Mouse (Mus musculus): ENCODE measurements around the gene Siae. TPM values are rescaled to one million over a fixed set of nuclear protein-coding genes. Genes with fewer than 3 reads are reported as not detected.
A peak's percentile ranks its signal among the peaks of the same experiment; 100 is the strongest.

Siae gene
- polyA plus RNA-seq, 1 experiment, result 8.0 TPM

DNA sequence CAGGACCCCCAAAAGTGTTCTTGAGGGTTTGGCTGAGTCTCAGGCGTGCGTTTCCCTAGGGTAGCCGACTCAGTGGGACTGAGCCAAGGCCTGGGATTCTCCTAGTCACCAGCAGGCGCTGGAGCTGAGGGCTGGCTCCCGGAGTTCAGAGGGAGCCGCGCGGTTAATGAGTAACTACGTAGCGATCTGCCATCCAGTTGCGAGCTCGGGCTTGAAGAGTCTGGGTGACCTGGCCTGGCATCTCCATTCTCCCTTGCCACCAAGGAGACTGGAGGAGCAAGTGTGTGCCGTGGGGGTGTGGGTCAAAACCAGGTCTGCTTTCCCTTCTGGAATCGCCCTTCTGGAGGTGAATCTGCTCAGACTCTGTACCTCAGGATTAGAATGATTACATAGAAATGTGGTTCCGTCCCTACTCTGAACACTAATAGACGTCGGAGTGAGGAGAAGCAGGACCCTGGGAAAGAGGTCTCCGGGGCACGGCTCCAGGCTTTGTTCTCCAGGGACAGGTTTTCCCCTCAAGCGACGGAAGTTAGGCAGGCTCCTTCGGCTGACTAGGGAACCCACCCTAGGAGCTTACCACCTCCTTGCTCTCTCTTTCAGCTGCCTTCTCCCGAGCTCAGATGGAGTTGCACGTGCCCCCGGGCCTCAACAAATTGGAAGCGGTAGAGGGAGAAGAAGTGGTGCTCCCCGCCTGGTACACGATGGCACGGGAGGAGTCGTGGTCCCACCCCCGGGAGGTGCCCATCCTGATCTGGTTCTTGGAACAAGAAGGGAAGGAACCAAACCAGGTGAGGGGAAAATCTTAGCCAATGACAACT is 24.4 kb upstream of the Siae start:
- H3K36me3 ChIP-seq (ENCODE audit: control insufficient read depth, insufficient read depth, low read length), result no peaks in the 10 kb centered on the region
- 0 out of 2 replicates have a peak, but pooled peaks cover 3% of the 10 kb centered on the region for H3K27me3 ChIP-seq (ENCODE audit: control insufficient read depth, insufficient read depth, low read length)
- peak; percentile 53; the same call in 1 of the 2 replicates for TF ChIP-seq CTCF (IDR thresholded peaks at IDR 0.05; ENCODE audit: extremely low read depth, insufficient read length, insufficient replicate concordance, low read depth, low read length)
- no peak; the same call in 1 of the 2 replicates for TF ChIP-seq POLR2A (IDR thresholded peaks at IDR 0.05; ENCODE audit: low read depth, low read length)
- H3K27ac ChIP-seq (ENCODE audit: insufficient read depth, low read depth, low read length), result peak overlapping the region; percentile 51
- H3K4me3 ChIP-seq (ENCODE audit: low read depth, low read length), result peak overlapping the region; percentile 59
- H3K4me1 ChIP-seq (ENCODE audit: control insufficient read depth, insufficient read depth, insufficient read length, low read length), result peaks cover 8% of the 10 kb centered on the region
- 3% methylated on average over 31 of the region's 31 CpGs for whole genome bisulfite sequencing

DNA sequence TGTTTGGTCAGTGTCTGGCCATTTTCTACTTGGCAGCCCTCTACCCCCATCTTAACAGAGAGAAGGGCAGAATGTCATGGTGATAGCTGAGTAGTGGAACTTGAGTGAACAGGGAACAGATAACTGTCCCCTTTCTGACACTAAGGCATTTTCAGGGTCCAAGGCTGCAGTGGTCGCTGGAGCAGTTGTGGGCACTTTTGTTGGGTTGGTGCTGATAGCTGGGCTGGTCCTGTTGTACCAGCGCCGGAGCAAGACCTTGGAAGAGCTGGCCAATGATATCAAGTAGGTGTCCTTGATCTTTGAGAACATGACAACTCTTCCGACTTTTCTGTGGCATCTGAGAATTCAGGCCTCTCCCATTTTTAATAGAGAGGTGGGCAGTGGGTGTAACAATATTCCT is 18.6 kb upstream of the Siae start:
- no peak for TF ChIP-seq CTCF (IDR thresholded peaks at IDR 0.05; ENCODE audit: extremely low read depth, insufficient read length, insufficient replicate concordance, low read depth, low read length)
- H3K27me3 ChIP-seq (ENCODE audit: control insufficient read depth, insufficient read depth, low read length), result no peaks in the 10 kb centered on the region
- no peak overlapping the region for H3K4me3 ChIP-seq (ENCODE audit: low read depth, low read length)
- H3K36me3 ChIP-seq (ENCODE audit: control insufficient read depth, insufficient read depth, low read length), result no peaks in the 10 kb centered on the region
- H3K4me1 ChIP-seq (ENCODE audit: control insufficient read depth, insufficient read depth, insufficient read length, low read length), result no peaks in the 10 kb centered on the region
- WGBS, result 85% methylated on average over 4 of the region's 4 CpGs
- H3K27ac ChIP-seq (ENCODE audit: insufficient read depth, low read depth, low read length), result no peak overlapping the region

DNA sequence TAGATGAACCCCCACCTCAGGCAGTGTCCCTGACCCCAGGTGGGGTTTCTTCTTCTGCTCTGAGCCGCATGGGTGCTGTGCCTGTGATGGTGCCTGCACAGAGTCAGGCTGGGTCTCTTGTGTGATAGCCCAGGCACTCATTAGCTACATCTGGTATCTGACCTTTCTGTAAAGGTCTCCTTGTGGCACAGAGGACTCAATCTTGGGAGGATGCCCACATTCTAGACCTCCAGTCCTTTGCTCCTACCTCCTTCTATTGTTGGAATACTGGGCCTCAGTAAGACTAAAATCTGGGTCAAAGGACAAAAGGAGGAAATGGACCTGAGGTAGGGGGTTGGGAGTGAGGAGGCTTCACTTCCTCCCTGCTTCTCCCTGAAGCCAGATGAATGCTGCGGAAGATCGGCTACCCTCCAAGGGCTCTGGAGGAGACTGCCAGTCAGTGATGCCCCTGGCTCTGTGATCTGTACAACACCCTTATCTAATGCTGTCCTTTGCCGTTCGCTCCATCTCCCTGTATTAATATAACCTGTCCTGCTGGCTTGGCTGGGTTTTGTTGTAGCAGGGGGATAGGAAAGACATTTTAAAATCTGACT is 17.7 kb upstream of the Siae start:
- Histone ChIP-seq H3K27me3 (ENCODE audit: control insufficient read depth, insufficient read depth, low read length) (no peaks in the 10 kb centered on the region), H3K4me3 (ENCODE audit: low read depth, low read length) (no peak overlapping the region), H3K36me3 (ENCODE audit: control insufficient read depth, insufficient read depth, low read length) (no peaks in the 10 kb centered on the region), H3K27ac (ENCODE audit: insufficient read depth, low read depth, low read length) (no peak overlapping the region), H3K4me1 (ENCODE audit: control insufficient read depth, insufficient read depth, insufficient read length, low read length) (no peaks in the 10 kb centered on the region)
- TF ChIP-seq CTCF (IDR thresholded peaks at IDR 0.05; ENCODE audit: extremely low read depth, insufficient read length, insufficient replicate concordance, low read depth, low read length) (no peak), POLR2A (IDR thresholded peaks at IDR 0.05; ENCODE audit: low read depth, low read length) (no peak)
- WGBS, result 82% methylated on average over 5 of the region's 5 CpGs

DNA sequence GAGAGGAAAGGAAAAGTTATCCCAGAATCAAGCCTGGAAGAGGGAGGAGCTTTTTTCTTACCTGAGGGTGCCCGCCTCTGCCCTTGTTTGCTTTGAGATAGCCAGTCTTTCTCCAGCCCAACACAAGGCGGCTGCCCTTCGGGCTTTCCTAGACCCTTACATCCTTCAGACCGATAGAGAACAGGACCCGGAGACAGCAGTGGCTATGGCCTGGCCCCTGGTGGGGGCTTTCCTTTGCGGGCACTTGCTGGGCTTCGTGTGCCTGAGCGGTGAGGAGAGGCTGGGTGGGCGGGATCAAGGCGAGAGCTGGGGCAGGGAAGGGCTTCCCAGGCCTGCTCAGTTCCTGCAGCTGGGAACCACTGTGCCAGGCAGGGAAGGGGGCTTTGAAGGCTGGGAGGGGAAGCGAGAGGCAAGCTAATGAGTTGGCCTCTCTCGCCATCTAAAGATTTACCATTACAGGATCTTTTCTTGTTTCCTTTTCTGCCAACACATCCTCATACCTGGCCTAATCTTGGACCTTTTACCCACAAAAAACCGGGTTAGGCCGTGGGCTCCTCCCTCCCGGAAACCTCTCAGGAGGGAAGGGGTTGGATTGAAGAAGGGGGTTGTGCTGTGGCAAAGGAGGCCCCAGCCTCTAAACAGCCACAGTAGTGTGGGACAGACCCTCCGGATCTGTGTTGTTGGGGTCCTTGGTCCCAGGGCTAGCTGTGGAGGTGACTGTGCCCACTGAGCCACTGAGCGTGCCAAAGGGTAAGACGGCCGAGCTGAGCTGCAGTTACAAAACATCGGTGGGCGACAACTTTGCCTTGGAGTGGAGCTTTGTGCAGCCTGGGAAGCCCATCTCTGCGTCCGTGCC is 16.1 kb upstream of the Siae start, which contains the start of gene Vsig2:
Gene Vsig2, plus strand, starts transcription at position 86 of the 856 bp plus-strand sequence.
- WGBS, result 62% methylated on average over 23 of the region's 23 CpGs

DNA sequence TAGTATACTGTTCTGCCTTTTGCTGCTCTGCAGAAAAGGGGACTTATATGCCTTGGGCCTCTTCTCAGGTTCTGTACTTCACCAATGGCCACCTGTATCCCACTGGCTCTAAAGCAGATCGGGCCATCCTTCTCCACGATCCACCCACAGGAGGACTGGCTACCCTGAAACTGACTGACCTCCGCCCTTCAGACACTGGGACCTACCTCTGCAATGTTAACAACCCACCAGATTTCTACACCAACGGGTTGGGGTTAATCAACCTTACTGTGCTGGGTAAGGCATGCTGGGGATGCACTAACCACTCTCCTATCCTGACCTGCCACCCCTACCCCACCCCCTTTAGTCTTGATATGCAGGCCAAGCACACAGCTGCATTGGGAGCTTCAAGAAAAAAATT is 15.3 kb upstream of the Siae start:
- H3K4me3 ChIP-seq (ENCODE audit: low read depth, low read length), result no peak overlapping the region

More for the DNA sequence above, 16.1 kb upstream of the Siae start, which contains the start of gene Vsig2:
- Histone ChIP-seq H3K4me1 (ENCODE audit: control insufficient read depth, insufficient read depth, insufficient read length, low read length) (no peaks in the 10 kb centered on the region), H3K27ac (ENCODE audit: insufficient read depth, low read depth, low read length) (no peak within 1 kb of the TSS), H3K36me3 (ENCODE audit: control insufficient read depth, insufficient read depth, low read length) (no peaks in the 10 kb centered on the region), H3K27me3 (ENCODE audit: control insufficient read depth, insufficient read depth, low read length) (no peaks in the 10 kb centered on the region), H3K4me3 (ENCODE audit: low read depth, low read length) (no peak within 1 kb of the TSS)
- TF ChIP-seq CTCF (IDR thresholded peaks at IDR 0.05; ENCODE audit: extremely low read depth, insufficient read length, insufficient replicate concordance, low read depth, low read length) (no peak), POLR2A (IDR thresholded peaks at IDR 0.05; ENCODE audit: low read depth, low read length) (no peak)

DNA sequence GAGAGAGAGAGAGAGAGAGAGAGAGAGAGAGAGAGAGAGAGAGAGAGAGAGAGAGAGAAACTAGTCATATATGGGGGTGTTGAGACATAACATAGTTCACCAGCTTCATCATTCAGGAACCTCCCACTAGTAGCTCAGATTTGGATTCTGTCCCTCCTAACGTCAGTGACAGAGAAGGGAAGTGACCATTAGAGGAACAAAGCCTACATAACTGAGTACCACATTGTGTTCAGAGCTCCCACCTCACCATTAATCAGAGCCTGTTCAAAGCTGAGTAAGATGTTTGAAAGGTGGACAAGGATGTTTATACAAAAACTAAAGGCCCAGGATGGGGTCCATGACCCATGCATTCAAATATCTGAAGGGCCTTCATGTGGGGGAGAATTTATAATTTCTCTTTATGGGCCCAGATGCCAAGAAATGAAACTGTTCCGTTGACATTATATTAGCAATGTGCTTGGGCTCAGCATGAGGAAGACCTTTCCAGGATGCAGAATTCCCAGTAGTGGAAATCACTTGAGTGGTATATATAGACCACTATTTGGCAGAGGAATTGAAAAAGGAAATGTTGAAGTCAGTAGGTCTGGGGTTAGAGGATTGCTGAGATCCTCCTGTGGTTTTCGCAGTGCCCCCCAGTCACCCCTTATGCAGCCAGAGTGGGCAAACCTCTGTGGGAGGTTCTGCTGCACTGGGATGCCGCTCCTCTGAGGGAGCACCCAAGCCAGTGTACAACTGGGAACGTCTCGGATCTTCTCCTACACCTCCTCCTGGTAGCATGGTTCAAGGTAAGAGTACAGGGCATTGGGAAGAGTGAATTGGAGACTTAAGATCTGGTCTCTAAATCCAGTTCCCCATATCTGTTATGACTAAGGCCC is 14.6 kb upstream of the Siae start:
- Histone ChIP-seq H3K4me1 (ENCODE audit: control insufficient read depth, insufficient read depth, insufficient read length, low read length) (0 out of 2 replicates have a peak, but pooled peaks cover 3% of the 10 kb centered on the region), H3K4me3 (ENCODE audit: low read depth, low read length) (no peak overlapping the region), H3K36me3 (ENCODE audit: control insufficient read depth, insufficient read depth, low read length) (no peaks in the 10 kb centered on the region), H3K27me3 (ENCODE audit: control insufficient read depth, insufficient read depth, low read length) (no peaks in the 10 kb centered on the region), H3K27ac (ENCODE audit: insufficient read depth, low read depth, low read length) (no peak overlapping the region)
- 85% methylated on average over 6 of the region's 6 CpGs for WGBS
- no peak for TF ChIP-seq CTCF (IDR thresholded peaks at IDR 0.05; ENCODE audit: extremely low read depth, insufficient read length, insufficient replicate concordance, low read depth, low read length)
- TF ChIP-seq POLR2A (IDR thresholded peaks at IDR 0.05; ENCODE audit: low read depth, low read length), result no peak

More for the DNA sequence above, 15.3 kb upstream of the Siae start:
- Histone ChIP-seq H3K4me1 (ENCODE audit: control insufficient read depth, insufficient read depth, insufficient read length, low read length) (0 out of 2 replicates have a peak, but pooled peaks cover 2% of the 10 kb centered on the region), H3K27ac (ENCODE audit: insufficient read depth, low read depth, low read length) (no peak overlapping the region), H3K27me3 (ENCODE audit: control insufficient read depth, insufficient read depth, low read length) (no peaks in the 10 kb centered on the region), H3K36me3 (ENCODE audit: control insufficient read depth, insufficient read depth, low read length) (no peaks in the 10 kb centered on the region)
- 89% methylated on average over 4 of the region's 4 CpGs for WGBS
- no peak for TF ChIP-seq CTCF (IDR thresholded peaks at IDR 0.05; ENCODE audit: extremely low read depth, insufficient read length, insufficient replicate concordance, low read depth, low read length)
- no peak for TF ChIP-seq POLR2A (IDR thresholded peaks at IDR 0.05; ENCODE audit: low read depth, low read length)
